Mouse (Mus musculus) embryonic fibroblast, embryonic 13.5 days (primary cell): ENCODE data around the gene Gfra4.

Source experiments
- CTCF ChIP-seq: IDR thresholded peaks from 2 replicates; pipeline ENCODE4 v1.5.1; 2011; ENCODE audit warnings: mild to moderate bottlenecking, control low read depth, low read length, moderate library complexity, borderline replicate concordance; ENCODE audit not compliant: insufficient read depth
- POLR2A ChIP-seq: IDR thresholded peaks from 2 replicates; pipeline ENCODE4 v1.6.1; 2011; ENCODE audit warnings: low read depth, mild to moderate bottlenecking, control low read depth, low read length, moderate library complexity

- no peak for TF ChIP-seq POLR2A
- no peak for TF ChIP-seq CTCF
Measured at GRCm38 (mm10) chr2:131036757-131037156, 6.1 kb downstream of the Gfra4 start.
